Mouse (Mus musculus): ENCODE data around the gene Dpep1. TPM values are rescaled to one million over a fixed set of nuclear protein-coding genes. Genes with fewer than 3 reads are reported as not detected.

Dpep1 gene
- polyA plus RNA-seq, 1 experiment from 2014 or later: not detected

GRCm38 (mm10) chr8:123232553-123232952 lies 46.5 kb downstream of the Dpep1 start:
- H3K27me3 ChIP-seq: no peaks in the 10 kb centered on the region
- ChIA-PET POLR2A (no interaction called here), CTCF (no interaction called here)
- no peak for TF ChIP-seq CTCF (IDR thresholded peaks at IDR 0.05)
- ATAC-seq (no peak), DNase-seq (ENCODE audit: low read depth, low spot score) (no peak)
- in situ Hi-C loops (cut with MboI; ENCODE audit: low pct_unique_long_range_greater_than_20kb): no loop called here

GRCm38 (mm10) chr8:123233300-123233699 lies 47.3 kb downstream of the Dpep1 start:
- POLR2A ChIA-PET: interaction anchor here (1.0 to 1.4 kb wide), 2 partner anchors 10 to 17 kb away, joined by 3 to 4 read pairs; no protein-coding TSS in a partner anchor
- no peaks in the 10 kb centered on the region for H3K27me3 ChIP-seq
- no peak for ATAC-seq
- in situ Hi-C loops (cut with MboI; ENCODE audit: low pct_unique_long_range_greater_than_20kb): no loop called here
- CTCF ChIA-PET: interaction anchor here (1.0 to 1.3 kb wide), 3 partner anchors 16 to 20 kb away, joined by 3 to 7 read pairs (median 3); partner anchors contain the start of genes Chmp1a and Spata33
- no peak for TF ChIP-seq CTCF (IDR thresholded peaks at IDR 0.05)
- DNase-seq (ENCODE audit: low read depth, low spot score): no peak

GRCm38 (mm10) chr8:123233760-123234159 lies 47.7 kb downstream of the Dpep1 start:
- DNase-seq (ENCODE audit: low read depth, low spot score) (no peak), ATAC-seq (no peak)
- ChIA-PET POLR2A (interaction anchor here (0.5 to 1.4 kb wide), 5 partner anchors 9 to 106 kb away, joined by 3 to 4 read pairs (median 3); partner anchors contain the start of gene Cdk10), CTCF (interaction anchor here (1.0 to 1.5 kb wide), 4 partner anchors 8 to 20 kb away, joined by 3 to 7 read pairs (median 4); partner anchors contain the start of genes Chmp1a and Spata33)
- TF ChIP-seq CTCF (IDR thresholded peaks at IDR 0.05): no peak
- in situ Hi-C loops (cut with MboI; ENCODE audit: low pct_unique_long_range_greater_than_20kb): no loop called here
- H3K27me3 ChIP-seq: no peaks in the 10 kb centered on the region

GRCm38 (mm10) chr8:123234918-123235519 lies 49.0 kb downstream of the Dpep1 start:
- in situ Hi-C loops (cut with MboI; ENCODE audit: low pct_unique_long_range_greater_than_20kb): no loop called here
- TF ChIP-seq CTCF (IDR thresholded peaks at IDR 0.05): no peak
- CTCF ChIA-PET: interaction anchor here (1.3 to 1.5 kb wide), 3 partner anchors 9 to 128 kb away, joined by 3 to 6 read pairs (median 3); no protein-coding TSS in a partner anchor
- ATAC-seq (peak; percentile 3), DNase-seq (ENCODE audit: low read depth, low spot score) (no peak)
- POLR2A ChIA-PET: interaction anchor here (1.1 to 1.5 kb wide), 4 partner anchors 8 to 20 kb away, joined by 3 to 6 read pairs (median 4); partner anchors contain the start of genes Vps9d1 and Zfp276
- no peaks in the 10 kb centered on the region for H3K27me3 ChIP-seq

- in situ Hi-C loops (cut with MboI; ENCODE audit: low pct_unique_long_range_greater_than_20kb): no loop called here
- DNase-seq (ENCODE audit: low read depth, low spot score) (peak; percentile 17), ATAC-seq (peak; percentile 78)
- ChIA-PET POLR2A (interaction anchor here (0.7 to 1.5 kb wide), 5 partner anchors 9 to 49 kb away, joined by 3 to 6 read pairs (median 4); partner anchors contain the start of genes Vps9d1 and Zfp276), CTCF (interaction anchor here (1.1 to 1.9 kb wide), 5 partner anchors 9 to 129 kb away, joined by 3 to 6 read pairs (median 3); no protein-coding TSS in a partner anchor)
- TF ChIP-seq CTCF (IDR thresholded peaks at IDR 0.05): no peak
- H3K27me3 ChIP-seq: no peaks in the 10 kb centered on the region
Measured at GRCm38 (mm10) chr8:123235520-123236497, 49.8 kb downstream of the Dpep1 start, which contains the start of gene Spata2l. Gene Spata2l (minus strand): TSS chr8:123236233.

- no peak for TF ChIP-seq CTCF (IDR thresholded peaks at IDR 0.05)
- ChIA-PET POLR2A (interaction anchor here (0.6 to 1.3 kb wide), 3 partner anchors 11 to 131 kb away, joined by 3 to 4 read pairs (median 4); no protein-coding TSS in a partner anchor), CTCF (no interaction called here)
- ATAC-seq (no peak), DNase-seq (ENCODE audit: low read depth, low spot score) (no peak)
- no peaks in the 10 kb centered on the region for H3K27me3 ChIP-seq
- in situ Hi-C loops (cut with MboI; ENCODE audit: low pct_unique_long_range_greater_than_20kb): no loop called here
Measured at GRCm38 (mm10) chr8:123239398-123239797, 53.4 kb downstream of the Dpep1 start.

- no peak for DNase-seq (ENCODE audit: low read depth, low spot score)
- no peaks in the 10 kb centered on the region for H3K27me3 ChIP-seq
- no peak for ATAC-seq
- CTCF ChIA-PET: interaction anchor here (1.1 kb wide), 1 partner anchor 9 kb away, joined by 4 read pairs; no protein-coding TSS in a partner anchor
- POLR2A ChIA-PET: no interaction called here
- no peak for TF ChIP-seq CTCF (IDR thresholded peaks at IDR 0.05)
- in situ Hi-C loops (cut with MboI; ENCODE audit: low pct_unique_long_range_greater_than_20kb): no loop called here
Measured at GRCm38 (mm10) chr8:123242107-123242923, 56.3 kb downstream of the Dpep1 start.

GRCm38 (mm10) chr8:123243053-123243452 lies 57.0 kb downstream of the Dpep1 start:
- H3K27me3 ChIP-seq: no peaks in the 10 kb centered on the region
- POLR2A ChIA-PET: interaction anchor here (0.6 kb wide), 1 partner anchor 9 kb away, joined by 3 read pairs; no protein-coding TSS in a partner anchor
- no peak for DNase-seq (ENCODE audit: low read depth, low spot score)
- in situ Hi-C loops (cut with MboI; ENCODE audit: low pct_unique_long_range_greater_than_20kb): no loop called here
- CTCF ChIA-PET: no interaction called here
- TF ChIP-seq CTCF (IDR thresholded peaks at IDR 0.05): no peak
- no peak for ATAC-seq

- no peak for TF ChIP-seq CTCF (IDR thresholded peaks at IDR 0.05)
- DNase-seq (ENCODE audit: low read depth, low spot score) (no peak), ATAC-seq (no peak)
- ChIA-PET POLR2A (interaction anchor here (1.3 kb wide), 1 partner anchor 8 kb away, joined by 4 read pairs; the partner anchor contains the start of gene Spata2l), CTCF (no interaction called here)
- in situ Hi-C loops (cut with MboI; ENCODE audit: low pct_unique_long_range_greater_than_20kb): no loop called here
- H3K27me3 ChIP-seq: no peaks in the 10 kb centered on the region
Measured at GRCm38 (mm10) chr8:123244382-123244781, 58.3 kb downstream of the Dpep1 start.
